Mouse (Mus musculus) left cerebral cortex, postnatal 14 days (tissue): ENCODE measurements around the gene Gm525. TPM values are rescaled to one million over a fixed set of nuclear protein-coding genes. Genes with fewer than 3 reads are reported as not detected.
"Not testable (repeated sequence)": the region's sequence is repeated elsewhere in the genome, so short reads cannot be mapped to it uniquely, and the experiment has no call there.

Source experiments
- DNase-seq, 2 experiments: peaks; one replicate each; pipeline ENCODE4 v3.0.0; 2021 to 2022; ENCODE audit warnings: low spot score in 2 of 2, mixed read lengths in 1 of 2
- intact Hi-C: fragments of 180-260 bp; cut with DNase I; formaldehyde crosslinking; loops from one replicate; pipeline ENCODE4 v1.15.1; 2025
- long read RNA-seq, 2 experiments: library from polyadenylated mRNA; stranded (forward); transcript quantifications; one replicate each; pipeline ENCODE4 v2.0.0; 2021
- total RNA-seq, 2 experiments: library from RNA; stranded (reverse); gene quantifications; 2 replicates each; pipeline ENCODE4 v1.2.3; 2021

Gene Gm525
- total RNA-seq, result not detected
- long read RNA-seq, experiment 1, result 0 reads
- long read RNA-seq, experiment 2, result 0 reads

GRCm38 (mm10) chr11:89073541-89073940, at the start of gene Gm525:
Gene Gm525 (plus strand): TSS chr11:89073841.
- no peak for DNase-seq
- intact Hi-C loops, result no loop called here

GRCm38 (mm10) chr11:89024181-89024881, 49.3 kb upstream of the Gm525 start:
- intact Hi-C loops, result no loop called here
- DNase-seq, result peak; percentile 40 to 57

- no peak for DNase-seq
- intact Hi-C loops, result no loop called here
These were observed 48.0 kb upstream of the Gm525 start for GRCm38 (mm10) chr11:89025603-89026002.

DNA sequence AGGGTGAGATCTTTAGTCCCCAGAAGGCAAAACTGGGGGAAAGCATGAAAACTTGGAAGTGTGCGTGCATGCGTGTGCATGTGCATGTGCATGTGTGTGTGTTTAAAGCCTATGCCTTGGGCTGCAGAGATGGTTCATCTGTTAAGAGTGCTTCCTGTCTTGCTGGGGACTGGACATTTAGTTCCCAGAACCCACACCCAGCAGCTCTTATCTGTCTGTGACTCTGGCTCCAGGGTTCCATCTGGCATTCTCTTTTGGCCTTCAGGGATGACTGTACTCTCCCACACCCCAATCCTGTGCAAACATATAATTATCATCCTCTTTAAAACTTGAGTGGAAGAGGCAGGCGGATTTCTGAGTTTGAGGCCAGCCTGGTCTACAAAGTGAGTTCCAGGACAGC, 47.5 kb upstream of the Gm525 start:
- intact Hi-C loops, result no loop called here
- DNase-seq, result no peak

DNA sequence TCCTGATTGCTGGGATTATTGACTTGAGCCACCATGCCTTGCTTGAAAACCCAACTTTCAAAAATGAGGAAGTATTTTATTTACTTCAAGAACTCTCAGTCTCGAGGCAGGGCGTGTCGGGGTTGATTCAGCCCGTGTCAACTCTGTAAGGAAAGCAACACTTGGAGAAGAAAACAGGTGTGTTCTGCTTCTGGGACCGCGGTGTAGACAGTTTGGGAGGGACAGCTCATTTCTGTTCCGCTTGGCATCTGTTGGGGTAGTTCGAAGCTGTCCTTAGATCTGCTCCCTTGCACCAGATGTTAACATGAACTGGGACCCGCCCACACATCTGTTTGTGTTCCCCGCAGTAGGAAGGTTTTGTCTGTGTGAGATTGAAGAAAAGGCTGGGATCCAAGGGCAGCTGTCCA, 45.7 kb upstream of the Gm525 start:
- intact Hi-C loops, result no loop called here
- no peak for DNase-seq

DNA sequence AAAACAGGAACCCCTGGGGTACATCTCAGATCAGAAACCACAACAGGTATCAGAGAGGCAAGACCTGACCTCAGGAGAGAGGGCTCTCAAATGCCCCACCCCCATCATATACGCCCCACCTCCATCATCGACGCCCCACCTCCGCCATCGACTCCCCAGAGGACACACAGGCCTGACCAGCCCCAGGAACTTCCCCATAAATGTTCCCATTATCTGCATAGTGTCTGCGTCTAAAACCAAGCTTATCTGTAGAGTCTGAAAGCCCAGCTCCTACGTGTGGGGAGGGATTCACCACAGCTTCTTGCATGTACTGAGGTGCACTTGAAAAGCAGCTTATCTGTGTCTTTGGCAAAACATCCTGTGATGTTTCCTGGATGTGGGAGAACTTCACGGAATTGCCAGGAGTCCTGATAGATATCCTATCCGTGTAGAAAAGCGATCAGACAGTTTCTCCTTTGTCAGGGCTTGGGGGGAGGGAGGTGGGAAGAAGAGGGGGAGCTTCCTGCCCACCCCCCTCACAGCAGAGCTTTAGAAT, 44.7 kb upstream of the Gm525 start:
- no peak for DNase-seq
- intact Hi-C loops, result no loop called here

DNA sequence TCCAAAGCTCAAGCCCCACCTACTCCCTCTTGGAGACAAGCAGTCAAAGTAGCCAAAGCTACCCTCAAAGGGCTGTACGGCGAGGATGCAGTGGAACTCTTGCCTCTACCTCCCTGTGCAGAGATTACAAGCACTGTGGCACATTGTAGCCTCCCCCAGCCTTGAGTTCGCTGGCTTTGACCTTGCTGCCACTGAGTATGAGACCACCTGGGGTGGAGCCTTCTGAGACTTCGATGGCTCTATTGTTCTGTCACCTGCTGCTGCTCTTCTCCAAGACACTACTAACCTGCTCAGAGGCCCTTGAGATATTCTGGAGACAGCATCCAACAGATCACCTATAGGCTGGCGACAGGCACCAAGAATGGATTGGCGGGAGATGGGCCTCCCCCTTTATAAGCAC, 43.1 kb upstream of the Gm525 start:
- intact Hi-C loops, result no loop called here
- DNase-seq, result no peak

GRCm38 (mm10) chr11:89031189-89031588, 42.5 kb upstream of the Gm525 start:
- DNase-seq, result no peak
- intact Hi-C loops, result no loop called here

DNA sequence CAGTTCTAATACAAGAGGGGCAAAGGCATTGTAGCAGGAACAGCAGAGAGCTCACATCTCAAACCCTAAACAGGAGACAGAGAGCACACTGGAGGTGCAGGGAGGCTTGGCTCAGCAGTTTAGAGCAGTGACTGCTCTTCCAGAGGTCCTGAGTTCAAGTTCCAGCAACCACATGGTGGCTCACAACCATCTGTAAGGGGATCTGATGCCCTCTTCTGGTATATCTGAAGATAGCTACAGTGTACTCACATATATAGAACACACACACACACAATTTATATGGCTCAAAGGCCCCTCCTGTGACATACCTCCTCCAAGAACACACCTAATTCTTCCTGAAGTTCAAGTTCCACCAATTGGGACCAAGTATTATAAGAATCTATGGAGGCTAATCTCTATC, 39.0 kb upstream of the Gm525 start:
- intact Hi-C loops, result no loop called here
- no peak for DNase-seq

DNA sequence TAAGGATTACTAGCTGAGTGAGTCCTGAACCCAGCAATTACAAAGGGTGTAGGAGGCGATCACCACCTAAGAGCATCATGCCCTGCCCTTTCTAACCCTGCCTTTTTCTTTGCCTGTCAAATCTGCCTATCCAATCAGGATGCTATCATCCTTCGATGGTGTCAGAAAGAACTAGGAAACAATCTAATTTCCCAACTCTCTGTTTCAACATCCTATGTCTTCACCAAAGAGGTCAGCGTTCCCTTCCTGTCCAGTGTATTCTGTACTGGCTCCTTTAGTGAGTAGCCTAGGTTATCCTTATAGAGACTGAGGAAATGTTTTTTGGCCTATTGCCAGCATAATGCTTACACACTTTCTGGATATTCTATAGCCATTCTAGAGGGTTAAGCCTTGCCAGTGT, 38.1 kb upstream of the Gm525 start:
- no peak for DNase-seq
- intact Hi-C loops, result loop anchor here (5.0 kb wide), 1 partner anchor 38 kb away; the partner anchor contains the start of gene Trim25

DNA sequence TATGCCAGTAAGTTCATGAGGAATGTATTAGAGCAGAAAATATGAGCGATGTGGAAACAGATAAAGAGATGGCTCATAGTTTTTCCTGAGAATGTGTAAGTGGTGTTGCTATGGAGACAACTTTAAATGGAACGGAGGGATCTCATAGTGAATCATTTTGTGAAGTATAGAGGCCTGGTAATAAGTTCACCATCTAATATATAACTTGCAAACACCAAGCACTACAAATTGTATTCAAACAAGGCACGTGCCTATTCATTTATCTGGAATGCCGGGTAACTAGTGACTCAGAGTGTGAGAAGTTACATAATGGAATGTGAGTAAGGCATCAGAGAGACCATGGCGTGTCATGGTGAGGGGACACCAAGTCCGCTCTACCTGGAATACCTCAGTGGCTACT, 35.1 kb upstream of the Gm525 start:
- intact Hi-C loops, result loop anchor here (5.0 kb wide), 1 partner anchor 41 kb away; the partner anchor contains the start of gene Trim25
- no peak for DNase-seq

- peak; percentile 55 to 64 for DNase-seq
- intact Hi-C loops, result loop anchor here (5.0 kb wide), 1 partner anchor 42 kb away; the partner anchor contains the start of gene Trim25
These were observed 34.3 kb upstream of the Gm525 start for GRCm38 (mm10) chr11:89039325-89039724.

DNA sequence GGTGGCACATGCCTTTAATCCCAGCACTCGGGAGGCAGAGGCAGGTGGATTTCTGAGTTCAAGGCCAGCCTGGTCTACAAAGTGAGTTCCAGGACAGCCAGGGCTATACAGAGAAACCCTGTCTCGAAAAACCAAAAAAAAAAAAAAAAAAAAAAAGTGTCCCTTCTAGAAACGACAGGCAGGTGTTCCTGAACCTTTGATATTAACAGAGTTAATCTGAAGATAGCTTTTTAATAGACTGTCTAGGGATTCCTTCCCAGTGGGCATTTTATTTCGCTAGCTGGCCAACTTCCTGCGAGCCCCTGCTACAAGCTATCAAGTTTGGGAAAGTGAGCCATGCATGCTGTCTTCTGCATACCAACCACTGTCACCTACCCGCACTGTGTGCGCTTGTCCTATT, 32.6 kb upstream of the Gm525 start:
- intact Hi-C loops, DNase-seq: not testable (repeated sequence)

GRCm38 (mm10) chr11:89043046-89043445, 30.6 kb upstream of the Gm525 start:
- DNase-seq, result no peak
- intact Hi-C loops, result no loop called here

- DNase-seq, intact Hi-C loops: not testable (repeated sequence)
These were observed 28.1 kb upstream of the Gm525 start for GRCm38 (mm10) chr11:89045501-89045900.

GRCm38 (mm10) chr11:89046021-89046420, 27.6 kb upstream of the Gm525 start:
- DNase-seq, result no peak
- intact Hi-C loops, result no loop called here

- intact Hi-C loops, result no loop called here
- no peak for DNase-seq
These were observed 21.9 kb upstream of the Gm525 start for GRCm38 (mm10) chr11:89051767-89052166.

GRCm38 (mm10) chr11:89055931-89056690, 17.5 kb upstream of the Gm525 start:
- intact Hi-C loops, result no loop called here
- DNase-seq, result no peak

DNA sequence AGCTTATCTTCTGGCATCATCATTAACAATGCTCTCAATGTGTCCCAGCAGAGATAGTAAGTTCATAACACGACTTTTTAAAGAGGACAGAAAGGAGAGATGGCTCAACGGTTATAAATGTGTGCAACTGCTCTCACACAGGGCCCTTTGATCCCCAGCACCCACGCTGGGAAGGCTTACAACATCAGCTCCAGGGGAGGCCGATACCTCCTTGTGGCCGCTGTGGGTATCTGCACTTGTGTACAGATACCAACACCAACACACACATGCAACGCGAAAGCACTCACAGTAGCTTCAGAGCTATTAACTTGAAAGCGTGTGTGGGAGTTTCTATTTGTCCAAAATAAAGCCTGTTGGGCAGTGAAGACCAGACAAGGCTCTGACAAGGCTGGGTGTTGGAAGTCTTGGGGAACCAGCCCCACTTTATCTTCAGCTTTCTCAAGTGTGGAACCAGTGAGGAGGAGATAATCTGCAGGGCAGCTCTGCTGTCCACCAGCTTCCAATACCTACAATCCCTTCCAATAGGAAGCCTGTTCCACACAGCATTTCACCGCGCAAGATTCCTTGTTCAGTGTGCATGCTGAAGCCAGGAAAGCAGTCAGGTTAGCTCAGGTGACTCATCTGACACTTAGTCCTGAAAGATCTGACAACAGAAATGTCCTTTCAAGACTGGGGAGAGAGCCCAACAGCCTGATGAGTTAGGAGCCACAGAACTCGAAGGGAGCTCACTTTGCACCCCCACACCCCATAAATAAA, 14.9 kb upstream of the Gm525 start:
- DNase-seq, result no peak
- intact Hi-C loops, result no loop called here

GRCm38 (mm10) chr11:89059919-89060422, 13.7 kb upstream of the Gm525 start:
- DNase-seq, result peak; percentile 45 to 48
- intact Hi-C loops, result no loop called here
